In genomic region chr1:133889949-133890598, GRCm38 (mm10) we compare ENCODE assay signal across 10 mouse cellular contexts. TPM values are rescaled to one million over a fixed set of nuclear protein-coding genes. Genes with fewer than 3 reads are reported as not detected.
DNase-seq lines count a peak whose midpoint lies in the region; ATAC-seq and TF ChIP-seq lines count a peak whose summit lies in the region.
"Had no signal": no experiment of that assay in that cellular context is flagged by ENCODE, and none has a peak within 500 bp of the region (broad histone marks: within the 10 kb centered on the region; RNA-seq: fewer than 3 reads in every experiment).

No protein-coding gene starts in this region.

- peaks cover 41% of the 10 kb centered on the region for H3K27me3 ChIP-seq in E14TG2a.4 (ENCODE audit: insufficient read depth, low read length)
- H3K27me3 ChIP-seq in heart, embryonic 15.5 days = no peaks in the 10 kb centered on the region
- no peaks in the 10 kb centered on the region for H3K27me3 ChIP-seq in liver, embryonic 12.5 days (replicated peaks)

- no peak for TF ChIP-seq CTCF in E14TG2a.4 (conservative IDR thresholded peaks at IDR 0.05; ENCODE audit: low read length)

- peak overlapping the region; percentile 54 for H3K4me2 ChIP-seq in heart, embryonic 15.5 days
- peak overlapping the region; percentile 72 for H3K4me2 ChIP-seq in liver, embryonic 12.5 days

- no peaks in the 10 kb centered on the region for H3K36me3 ChIP-seq in E14TG2a.4 (ENCODE audit: insufficient read depth, low read length)
- H3K36me3 ChIP-seq in heart, embryonic 15.5 days = no peaks in the 10 kb centered on the region
- no peaks in the 10 kb centered on the region for H3K36me3 ChIP-seq in liver, embryonic 12.5 days

- peaks cover 81% of the 10 kb centered on the region for H3K4me1 ChIP-seq in E14TG2a.4 (replicated peaks; ENCODE audit: low read depth, low read length)
- H3K4me1 ChIP-seq in heart, embryonic 15.5 days (replicated peaks) = peaks cover 58% of the 10 kb centered on the region
- peaks cover 94% of the 10 kb centered on the region for H3K4me1 ChIP-seq in liver, embryonic 12.5 days

- 25% methylated on average over 20 of the region's 20 CpGs for WGBS in heart, embryonic 15.5 days
- 24% methylated on average over 20 of the region's 20 CpGs for WGBS in liver, embryonic 12.5 days (ENCODE audit: insufficient replicate concordance)

- H3K27ac ChIP-seq in heart, embryonic 15.5 days = peak overlapping the region; percentile 43
- peak overlapping the region; percentile 72 for H3K27ac ChIP-seq in liver, embryonic 12.5 days

- 0 out of 2 replicates have a peak, but pooled peaks have one; percentile 30 for ATAC-seq in heart, embryonic 15.5 days (replicated peaks; ENCODE audit: insufficient number of reproducible peaks, insufficient read depth, low FRiP score, low read depth)
- ATAC-seq in liver, embryonic 12.5 days = peak; percentile 48; the same call in 1 of the 2 replicates
- no peak for ATAC-seq in CD4-positive, CD25-positive, alpha-beta regulatory T cell, adult 4 months

- peak overlapping the region; percentile 48 for H3K4me3 ChIP-seq in E14TG2a.4 (replicated peaks; ENCODE audit: low read length)
- H3K4me3 ChIP-seq in heart, embryonic 15.5 days = 0 out of 2 replicates have a peak overlapping the region, but pooled peaks have one; percentile 0
- H3K4me3 ChIP-seq in liver, embryonic 12.5 days = peak overlapping the region; percentile 37

- H3K9me3 ChIP-seq in E14TG2a.4 (ENCODE audit: low read length) = no peaks in the 10 kb centered on the region
- no peaks in the 10 kb centered on the region for H3K9me3 ChIP-seq in heart, embryonic 15.5 days (replicated peaks)
- no peaks in the 10 kb centered on the region for H3K9me3 ChIP-seq in liver, embryonic 12.5 days (replicated peaks)

- peak; percentile 46 for DNase-seq in ZHBTc4 (ENCODE audit: low read depth, low spot score)
- no peak for DNase-seq in right cerebral cortex, postnatal 10 days (ENCODE audit: low spot score in 2 of 2)
- no peak for DNase-seq in kidney, postnatal 14 days
- no peak for DNase-seq in gastrocnemius, adult 18-20 months (ENCODE audit: low spot score)

- H3K9ac ChIP-seq in heart, embryonic 15.5 days = peak overlapping the region; percentile 5
- peak overlapping the region; percentile 65 for H3K9ac ChIP-seq in liver, embryonic 12.5 days

RNA-seq across cellular contexts. Expression of gene Optc, which starts 17.7 kb away (rescaled TPM):
- polyA plus RNA-seq in heart, embryonic 15.5 days (2015; fragmentation: Nextera tagmentation; extraction: Ambion mirVana) = 0.18 and 0.36 TPM in 2 replicates
- 0.10 and 0.11 TPM in 2 replicates for polyA plus RNA-seq in liver, embryonic 12.5 days (2016; fragmentation: Nextera tagmentation; extraction: Ambion mirVana)
- not detected for polyA plus RNA-seq in CD4-positive, CD25-positive, alpha-beta regulatory T cell, adult 4 months (2017; shearing (Covaris generic))
- under 1 TPM in 1 of 2 experiments, not detected in 1; 0.19 TPM for total RNA-seq in gastrocnemius, adult 18-20 months (2021)
- total RNA-seq: hematopoietic stem cell, adult 5-6 weeks; neutrophil, adult 5-6 weeks had no signal

RNA-seq across cellular contexts. Expression of gene Prelp, which starts 31.1 kb away (rescaled TPM):
- polyA plus RNA-seq in heart, embryonic 15.5 days (2015; fragmentation: Nextera tagmentation; extraction: Ambion mirVana) = 4.0 and 5.8 TPM in 2 replicates
- polyA plus RNA-seq in liver, embryonic 12.5 days (2016; fragmentation: Nextera tagmentation; extraction: Ambion mirVana) = 0.69 and 0.81 TPM in 2 replicates
- polyA plus RNA-seq in CD4-positive, CD25-positive, alpha-beta regulatory T cell, adult 4 months (2017; shearing (Covaris generic)) = not detected
- 10 to 100 TPM; 17.6 to 37.2 TPM for total RNA-seq in gastrocnemius, adult 18-20 months (2021)
- total RNA-seq: hematopoietic stem cell, adult 5-6 weeks; neutrophil, adult 5-6 weeks had no signal
